Mouse (Mus musculus) heart, embryonic 16.5 days (tissue): ENCODE measurements at regions not wholly inside any gene's neighbourhood (a gene's known extent, or its start where the extent isn't known, plus 50 kb on each side); places are given as distances from the start of the nearest gene placed in this dataset.
A peak's percentile ranks its signal among the peaks of the same experiment; 100 is the strongest.

Source experiments
- ATAC-seq: fragments of 200-750 bp; cut with Nextera tagmentation; replicated peaks from 2 replicates; pipeline ENCODE4 v1.8.0; 2017; ENCODE audit warnings: moderate number of reproducible peaks; ENCODE audit not compliant: insufficient read depth, low FRiP score; ENCODE audit errors: extremely low read depth
- H3K27ac ChIP-seq: fragments of 300-500 bp; sonication (generic); 2 replicates; pipeline ENCODE4 v1.5.1; 2014; ENCODE audit warnings: mild to moderate bottlenecking, low read length, control low read depth, moderate library complexity
- H3K27me3 ChIP-seq: fragments of 300-500 bp; sonication (generic); 2 replicates; pipeline ENCODE4 v1.6.1; 2014; ENCODE audit warnings: low read length, mixed read lengths; ENCODE audit not compliant: control insufficient read depth, insufficient read depth
- H3K36me3 ChIP-seq: fragments of 300-500 bp; sonication (generic); 2 replicates; pipeline ENCODE4 v1.6.1; 2014; ENCODE audit not compliant: control insufficient read depth, insufficient read depth
- H3K4me1 ChIP-seq: fragments of 300-500 bp; sonication (generic); 2 replicates; pipeline ENCODE4 v1.6.1; 2014; ENCODE audit warnings: low read length, mixed read lengths; ENCODE audit not compliant: control insufficient read depth, insufficient read depth
- H3K4me2 ChIP-seq: fragments of 300-500 bp; sonication (generic); 2 replicates; pipeline ENCODE4 v1.6.1; 2014; ENCODE audit warnings: low read depth, mild to moderate bottlenecking, control low read depth, low read length
- H3K4me3 ChIP-seq: fragments of 300-500 bp; sonication (generic); 2 replicates; pipeline ENCODE4 v1.5.1; 2014; ENCODE audit warnings: mild to moderate bottlenecking, control low read depth, low read length
- H3K9ac ChIP-seq: fragments of 300-500 bp; sonication (generic); 2 replicates; pipeline ENCODE4 v1.6.1; 2014; ENCODE audit warnings: low read length, control low read depth
- H3K9me3 ChIP-seq: fragments of 300-500 bp; sonication (generic); replicated peaks from 2 replicates; pipeline ENCODE4 v1.6.1; 2016; ENCODE audit warnings: low read length; ENCODE audit not compliant: control insufficient read depth
- WGBS: fragments of 180-500 bp; shearing (Covaris S2); extraction: QIAGEN DNeasy Blood & Tissue Kit; methylation state at CpG from one replicate; pipeline ENCODE4 v1.1.7; 2014; 5-methylcytosine and 5-hydroxymethylcytosine counted together

DNA sequence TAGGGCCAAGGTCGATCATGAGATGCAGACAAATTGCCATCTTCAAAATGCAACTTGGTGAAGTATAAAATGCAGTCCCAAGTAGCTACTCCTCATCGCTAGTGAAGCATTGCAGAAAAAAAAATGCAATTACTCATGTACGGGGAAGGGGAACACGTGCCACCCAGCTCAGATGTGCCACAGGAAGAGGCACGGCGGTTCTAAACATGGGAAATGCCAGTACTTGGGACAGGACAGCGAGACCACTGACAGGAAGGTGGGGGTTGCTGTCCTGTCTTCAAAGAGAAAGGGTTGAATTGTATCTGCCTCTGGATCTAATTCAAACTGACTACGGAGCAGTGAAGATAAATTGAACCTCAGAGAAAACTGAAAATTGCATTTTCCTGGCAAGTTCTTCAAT is 104.6 kb upstream of the Ankrd1 start:
- H3K27me3 ChIP-seq: no peaks in the 10 kb centered on the region
- 60% methylated on average over 8 of the region's 8 CpGs for WGBS
- H3K27ac ChIP-seq: no peak overlapping the region
- H3K9ac ChIP-seq: no peak overlapping the region
- ATAC-seq: no peak
- H3K4me2 ChIP-seq: 0 out of 2 replicates have a peak overlapping the region, but pooled peaks have one; percentile 5
- no peaks in the 10 kb centered on the region for H3K9me3 ChIP-seq
- no peaks in the 10 kb centered on the region for H3K36me3 ChIP-seq
- no peak overlapping the region for H3K4me3 ChIP-seq
- H3K4me1 ChIP-seq: peaks cover 25% of the 10 kb centered on the region

- WGBS: 91% methylated on average over 2 of the region's 2 CpGs
- H3K9ac ChIP-seq: no peak overlapping the region
- no peak overlapping the region for H3K4me3 ChIP-seq
- no peak overlapping the region for H3K4me2 ChIP-seq
- no peak for ATAC-seq
- peaks cover 29% of the 10 kb centered on the region for H3K4me1 ChIP-seq
- H3K36me3 ChIP-seq: no peaks in the 10 kb centered on the region
- H3K27ac ChIP-seq: no peak overlapping the region
- H3K27me3 ChIP-seq: no peaks in the 10 kb centered on the region
- H3K9me3 ChIP-seq: no peaks in the 10 kb centered on the region
Observed at GRCm38 (mm10) chr19:36225612-36226011, 105.7 kb upstream of the Ankrd1 start.

- no peak for ATAC-seq
- H3K27me3 ChIP-seq: no peaks in the 10 kb centered on the region
- no peaks in the 10 kb centered on the region for H3K36me3 ChIP-seq
- WGBS: 19% methylated on average over 16 of the region's 17 CpGs
- H3K4me3 ChIP-seq: no peak overlapping the region
- H3K4me2 ChIP-seq: peak overlapping the region; percentile 28
- peaks cover 29% of the 10 kb centered on the region for H3K4me1 ChIP-seq
- H3K9me3 ChIP-seq: no peaks in the 10 kb centered on the region
- H3K27ac ChIP-seq: no peak overlapping the region
- no peak overlapping the region for H3K9ac ChIP-seq
Observed at GRCm38 (mm10) chr19:36227418-36228160, 107.7 kb upstream of the Ankrd1 start.

- H3K9me3 ChIP-seq: no peaks in the 10 kb centered on the region
- H3K4me1 ChIP-seq: peaks cover 29% of the 10 kb centered on the region
- no peak overlapping the region for H3K27ac ChIP-seq
- H3K4me3 ChIP-seq: no peak overlapping the region
- no peak; the same call in 1 of the 2 replicates for ATAC-seq
- H3K36me3 ChIP-seq: no peaks in the 10 kb centered on the region
- 53% methylated on average over 3 of the region's 3 CpGs for WGBS
- H3K4me2 ChIP-seq: no peak overlapping the region
- H3K9ac ChIP-seq: no peak overlapping the region
- no peaks in the 10 kb centered on the region for H3K27me3 ChIP-seq
Observed at GRCm38 (mm10) chr19:36229315-36229714, 109.4 kb upstream of the Ankrd1 start.

DNA sequence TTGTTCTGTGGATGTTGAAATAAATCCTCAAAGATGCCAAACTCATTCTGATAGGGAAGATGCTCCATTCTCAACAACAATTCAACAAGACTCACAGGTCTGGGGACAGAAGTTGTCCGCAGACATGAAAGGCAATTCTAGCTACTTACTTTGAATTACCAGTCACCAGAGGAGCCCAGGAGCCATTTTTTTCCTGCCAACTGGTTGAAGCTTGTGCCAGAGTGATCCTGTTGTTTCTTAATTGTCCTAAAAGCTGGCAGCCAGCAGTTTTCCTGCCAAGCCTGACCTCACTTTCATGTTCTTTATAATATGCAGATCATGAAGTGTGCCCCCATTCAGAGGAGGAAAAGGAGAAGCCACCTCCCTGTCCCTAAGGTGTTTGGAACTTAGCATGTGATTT is 110.0 kb upstream of the Ankrd1 start:
- H3K4me3 ChIP-seq: no peak overlapping the region
- WGBS: 79% methylated on average over 1 of the region's 1 CpGs
- no peaks in the 10 kb centered on the region for H3K27me3 ChIP-seq
- H3K4me2 ChIP-seq: no peak overlapping the region
- no peaks in the 10 kb centered on the region for H3K9me3 ChIP-seq
- H3K4me1 ChIP-seq: peaks cover 29% of the 10 kb centered on the region
- no peak overlapping the region for H3K9ac ChIP-seq
- H3K36me3 ChIP-seq: no peaks in the 10 kb centered on the region
- H3K27ac ChIP-seq: 0 out of 2 replicates have a peak overlapping the region, but pooled peaks have one; percentile 9
- ATAC-seq: no peak

DNA sequence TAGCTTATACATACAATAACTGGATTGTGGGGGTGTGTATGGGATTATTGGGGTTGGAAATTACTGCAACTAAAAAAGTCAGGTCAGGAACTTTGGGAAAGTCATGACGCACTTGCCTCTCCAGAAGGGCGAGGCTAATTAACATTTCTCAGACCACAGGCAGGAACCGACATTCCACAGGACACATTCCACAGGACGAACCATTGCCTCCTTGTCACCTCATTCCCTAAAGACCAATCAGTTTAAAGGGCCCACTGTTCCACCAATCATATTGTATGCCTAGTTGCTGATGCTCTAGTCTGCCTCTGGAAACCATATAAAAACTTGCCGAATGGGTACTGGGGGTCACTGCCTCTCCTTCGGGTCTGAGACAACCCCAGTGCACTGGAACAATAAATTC is 113.0 kb upstream of the Pcgf5 start:
- Histone ChIP-seq H3K9ac (no peak overlapping the region), H3K36me3 (no peaks in the 10 kb centered on the region), H3K9me3 (no peaks in the 10 kb centered on the region), H3K4me3 (no peak overlapping the region), H3K27me3 (no peaks in the 10 kb centered on the region), H3K4me2 (no peak overlapping the region), H3K4me1 (peaks cover 13% of the 10 kb centered on the region), H3K27ac (no peak overlapping the region)
- WGBS: 59% methylated on average over 6 of the region's 6 CpGs
- ATAC-seq: no peak

DNA sequence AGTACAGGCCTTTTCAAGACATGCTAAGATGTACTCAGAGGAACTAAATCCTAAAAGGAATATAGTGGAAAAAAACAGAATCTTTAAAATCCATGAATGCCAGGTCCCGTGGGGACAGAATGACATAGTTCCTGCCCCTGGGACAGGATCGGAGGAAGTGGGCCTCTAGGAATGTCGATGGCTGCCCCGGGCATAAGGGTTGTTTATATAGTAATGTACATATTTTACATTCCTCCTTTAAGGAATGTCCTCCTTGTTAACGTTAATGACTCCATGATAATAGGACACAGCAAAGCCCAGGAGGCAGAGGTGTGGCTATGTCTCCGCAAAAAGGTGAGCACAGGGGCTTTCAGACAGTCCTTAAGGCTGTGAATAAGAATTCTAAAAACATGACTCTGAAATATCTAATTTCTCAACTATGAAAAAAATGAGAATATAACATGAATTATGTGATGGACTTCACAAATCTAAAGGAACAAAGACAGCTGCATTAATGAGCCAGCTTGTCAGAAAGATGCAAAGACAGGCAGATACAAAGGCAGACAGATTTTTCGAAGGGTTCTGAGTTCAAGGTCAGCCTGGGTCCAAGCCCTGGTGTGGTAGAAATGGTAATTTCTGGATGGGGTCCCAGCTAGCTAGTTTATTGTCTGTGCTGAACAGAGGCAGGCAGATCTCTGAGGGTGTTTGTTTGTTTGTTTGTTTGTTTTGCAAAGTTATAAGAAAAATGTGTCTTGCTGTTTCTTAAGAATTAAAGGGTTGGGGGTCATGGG is 111.3 kb upstream of the Pcgf5 start:
- no peak for ATAC-seq
- H3K4me2 ChIP-seq: no peak overlapping the region
- peaks cover 13% of the 10 kb centered on the region for H3K4me1 ChIP-seq
- H3K9me3 ChIP-seq: no peaks in the 10 kb centered on the region
- no peaks in the 10 kb centered on the region for H3K27me3 ChIP-seq
- no peak overlapping the region for H3K9ac ChIP-seq
- H3K4me3 ChIP-seq: no peak overlapping the region
- H3K36me3 ChIP-seq: no peaks in the 10 kb centered on the region
- H3K27ac ChIP-seq: no peak overlapping the region
- 33% methylated on average over 7 of the region's 7 CpGs for WGBS

- ATAC-seq: no peak
- Histone ChIP-seq H3K4me3 (no peak overlapping the region), H3K9ac (no peak overlapping the region), H3K4me1 (peaks cover 13% of the 10 kb centered on the region), H3K36me3 (no peaks in the 10 kb centered on the region), H3K9me3 (no peaks in the 10 kb centered on the region), H3K27me3 (no peaks in the 10 kb centered on the region), H3K4me2 (no peak overlapping the region), H3K27ac (no peak overlapping the region)
- WGBS: 16% methylated on average over 3 of the region's 3 CpGs
Observed at GRCm38 (mm10) chr19:36237751-36238150, 110.4 kb upstream of the Pcgf5 start.

- Histone ChIP-seq H3K9me3 (no peaks in the 10 kb centered on the region), H3K27me3 (no peaks in the 10 kb centered on the region), H3K4me2 (no peak overlapping the region), H3K36me3 (no peaks in the 10 kb centered on the region), H3K4me1 (peaks cover 13% of the 10 kb centered on the region), H3K4me3 (no peak overlapping the region), H3K9ac (no peak overlapping the region), H3K27ac (no peak overlapping the region)
- 57% methylated on average over 3 of the region's 3 CpGs for WGBS
- ATAC-seq: no peak
Observed at GRCm38 (mm10) chr19:36238536-36238935, 109.6 kb upstream of the Pcgf5 start.
